Mouse (Mus musculus) limb, embryonic 12.5 days (tissue): ENCODE measurements around the gene Tubgcp6. TPM values are rescaled to one million over a fixed set of nuclear protein-coding genes. Genes with fewer than 3 reads are reported as not detected.

ENCODE experiments used
- microRNA-seq: library from miRNA; unstranded; fragments of <30 nt; microRNA quantifications from one replicate; pipeline ENCODE4, GENCODE M21; 2017
- polyA plus RNA-seq: library from polyadenylated mRNA; unstranded; fragments of >200 nt; fragmentation: Nextera tagmentation; extraction: Ambion mirVana; gene quantifications from 2 replicates; pipeline ENCODE4 v1.2.1, GENCODE M21; 2016

Tubgcp6 gene
- polyA plus RNA-seq, 1 experiment from 2014 or later, result 22.7 TPM

Small RNA genes lying within 50 kb of the gene (microRNA-seq; reads per million reads assigned to microRNA genes)
- gene Mir7118, result not detected

Other genes starting within 250 kb of the Tubgcp6 start
- gene Ttll8, start 168.7 kb downstream of the Tubgcp6 start, polyA plus RNA-seq, result not detected in 2 replicates
- not detected in 2 replicates for gene Mlc1, start 144.1 kb downstream of the Tubgcp6 start, polyA plus RNA-seq
- gene Mov10l1, start 140.2 kb downstream of the Tubgcp6 start, polyA plus RNA-seq, result not detected in 2 replicates
- 0.41 and 0.54 TPM in 2 replicates for gene Panx2, start 63.4 kb downstream of the Tubgcp6 start, polyA plus RNA-seq
- gene Trabd, start 48.0 kb downstream of the Tubgcp6 start, polyA plus RNA-seq, result 48.6 and 48.7 TPM in 2 replicates
- gene Selenoo, start 34.0 kb downstream of the Tubgcp6 start, polyA plus RNA-seq, result 19.2 and 21.1 TPM in 2 replicates
- gene Hdac10, start 5.6 kb upstream of the Tubgcp6 start, polyA plus RNA-seq, result 15.0 and 15.2 TPM in 2 replicates
- gene Mapk12, start 17.6 kb upstream of the Tubgcp6 start, polyA plus RNA-seq, result 8.9 and 9.3 TPM in 2 replicates
- 13.6 and 14.4 TPM in 2 replicates for gene Mapk11, start 26.5 kb upstream of the Tubgcp6 start, polyA plus RNA-seq
- 157 and 170 TPM in 2 replicates for gene Plxnb2, start 57.7 kb upstream of the Tubgcp6 start, polyA plus RNA-seq
- 30.1 and 31.2 TPM in 2 replicates for gene Dennd6b, start 73.4 kb upstream of the Tubgcp6 start, polyA plus RNA-seq
- gene Ppp6r2, start 88.4 kb upstream of the Tubgcp6 start, polyA plus RNA-seq, result 30.5 and 33.3 TPM in 2 replicates
- gene Sbf1, start 192.2 kb upstream of the Tubgcp6 start, polyA plus RNA-seq, result 57.2 and 73.4 TPM in 2 replicates
- gene Adm2, start 199.6 kb upstream of the Tubgcp6 start, polyA plus RNA-seq, result 0.16 and 0.17 TPM in 2 replicates
- gene Miox, start 211.3 kb upstream of the Tubgcp6 start, polyA plus RNA-seq, result not detected in 2 replicates
- gene Lmf2, start 232.5 kb upstream of the Tubgcp6 start, polyA plus RNA-seq, result 43.3 and 47.4 TPM in 2 replicates
- 175 and 183 TPM in 2 replicates for gene Ncaph2, start 232.6 kb upstream of the Tubgcp6 start, polyA plus RNA-seq